Mouse (Mus musculus): ENCODE data around the gene Fbxw21.

- TF ChIP-seq CTCF (conservative IDR thresholded peaks at IDR 0.05; ENCODE audit: insufficient read depth, insufficient read length, low read depth, low read length) (no peak), POLR2A (IDR thresholded peaks at IDR 0.05; ENCODE audit: low read depth, low read length) (no peak)
Measured at GRCm38 (mm10) chr9:109200349-109200748, 38.5 kb upstream of the Fbxw21 start.
